Mouse (Mus musculus) lung, postnatal 0 days (tissue): Measurements from ENCODE around the gene Ddx41.

Experiments
- CTCF ChIP-seq: IDR thresholded peaks from 2 replicates; pipeline ENCODE4 v1.5.1; 2016; ENCODE audit warnings: antibody characterized with exemption, mild to moderate bottlenecking
- EP300 ChIP-seq: IDR thresholded peaks from 2 replicates; pipeline ENCODE4 v1.6.1; 2016; ENCODE audit warnings: antibody characterized with exemption, mild to moderate bottlenecking, control low read depth

DNA sequence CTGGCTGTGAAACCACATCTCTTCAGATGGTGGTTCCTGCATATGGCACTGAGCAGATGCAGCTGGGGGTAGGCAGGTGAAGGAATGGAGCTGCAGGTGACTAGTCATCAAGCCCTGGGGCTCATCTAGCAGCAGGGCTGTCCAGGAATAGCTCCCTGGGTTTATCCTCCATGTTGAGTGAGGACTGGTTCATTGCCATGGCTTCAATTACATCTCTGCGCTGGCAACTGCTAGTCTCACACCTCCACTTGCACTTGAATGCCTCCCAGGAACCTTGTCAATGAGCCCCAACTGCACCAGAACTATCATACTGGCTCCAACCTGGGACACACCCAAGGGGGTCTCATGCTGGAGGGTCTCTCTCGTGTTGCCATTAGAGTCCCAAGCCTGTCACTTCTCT is 11.5 kb upstream of the Ddx41 start:
- TF ChIP-seq EP300: no peak
- TF ChIP-seq CTCF: no peak
